Mouse (Mus musculus) hindbrain, embryonic 16.5 days (tissue): ENCODE results near the gene Igtp. TPM values are rescaled to one million over a fixed set of nuclear protein-coding genes. Genes with fewer than 3 reads are reported as not detected.
"Not testable (repeated sequence)": the region's sequence is repeated elsewhere in the genome, so short reads cannot be mapped to it uniquely, and the experiment has no call there.

Source experiments
- ATAC-seq: fragments of 200-750 bp; cut with Nextera tagmentation; 2 replicates; pipeline ENCODE4 v1.8.0; 2017; ENCODE audit warnings: moderate TSS enrichment, moderate library complexity
- H3K27ac ChIP-seq: fragments of 300-500 bp; sonication (generic); 2 replicates; pipeline ENCODE4 v1.5.1; 2014; ENCODE audit warnings: low read depth, mild to moderate bottlenecking, control low read depth, low read length, moderate library complexity
- H3K27me3 ChIP-seq: fragments of 300-500 bp; sonication (generic); replicated peaks from 2 replicates; pipeline ENCODE4 v1.6.1; 2014; ENCODE audit warnings: low read length; ENCODE audit not compliant: control insufficient read depth, insufficient read depth
- H3K36me3 ChIP-seq: fragments of 300-500 bp; sonication (generic); 2 replicates; pipeline ENCODE4 v1.6.1; 2014; ENCODE audit warnings: mild to moderate bottlenecking, low read length, moderate library complexity, mixed read lengths; ENCODE audit not compliant: control insufficient read depth, insufficient read depth
- H3K4me1 ChIP-seq: fragments of 300-500 bp; sonication (generic); 2 replicates; pipeline ENCODE4 v1.6.1; 2014; ENCODE audit warnings: low read depth, low read length; ENCODE audit not compliant: control insufficient read depth, insufficient read depth
- H3K4me2 ChIP-seq: fragments of 300-500 bp; sonication (generic); 2 replicates; pipeline ENCODE4 v1.6.1; 2014; ENCODE audit warnings: mild to moderate bottlenecking, low read length, control low read depth, moderate library complexity
- H3K4me3 ChIP-seq: fragments of 300-500 bp; sonication (generic); 2 replicates; pipeline ENCODE4 v1.5.1; 2014; ENCODE audit warnings: mild to moderate bottlenecking, low read length, control low read depth, moderate library complexity
- H3K9ac ChIP-seq: fragments of 300-500 bp; sonication (generic); 2 replicates; pipeline ENCODE4 v1.6.1; 2014; ENCODE audit warnings: low read depth, mild to moderate bottlenecking, control low read depth, low read length, moderate library complexity
- H3K9me3 ChIP-seq: fragments of 300-500 bp; sonication (generic); 2 replicates; pipeline ENCODE4 v1.6.1; 2014; ENCODE audit warnings: mild to moderate bottlenecking, low read length, moderate library complexity; ENCODE audit not compliant: control insufficient read depth
- WGBS: fragments of 180-500 bp; shearing (Covaris S2); extraction: QIAGEN DNeasy Blood & Tissue Kit; methylation state at CpG from one replicate; pipeline ENCODE4 v1.1.7; 2014; 5-methylcytosine and 5-hydroxymethylcytosine counted together
- polyA plus RNA-seq: library from polyadenylated mRNA; unstranded; fragments of >200 nt; fragmentation: Nextera tagmentation; extraction: Ambion mirVana; gene quantifications from 2 replicates; pipeline ENCODE4 v1.2.1, GENCODE M21; 2015

Gene Igtp
- polyA plus RNA-seq, 1 experiment from 2014 or later = 2.3 TPM

DNA sequence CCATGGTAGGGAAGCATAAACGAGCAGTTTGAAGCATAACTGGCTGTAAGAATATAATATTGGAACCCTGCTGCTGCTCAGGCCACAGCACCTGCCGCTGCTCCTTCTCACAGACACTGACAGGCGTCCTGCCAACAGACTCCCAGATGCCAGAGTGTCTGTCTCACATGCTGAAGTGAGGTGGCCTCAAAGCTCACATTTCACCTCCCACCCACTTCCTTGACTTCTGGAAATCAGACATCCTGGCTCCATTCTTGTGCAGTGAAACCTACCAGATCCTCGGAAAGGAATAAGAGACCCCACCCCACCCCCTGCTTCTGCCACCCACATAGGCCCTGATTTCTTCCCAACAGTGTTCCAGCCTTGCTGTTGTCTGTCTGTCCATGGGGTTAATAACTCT, 24.4 kb downstream of the Igtp start:
- no peak for ATAC-seq
- Histone ChIP-seq H3K4me2 (no peak overlapping the region), H3K36me3 (no peaks in the 10 kb centered on the region), H3K4me3 (no peak overlapping the region), H3K4me1 (no peaks in the 10 kb centered on the region), H3K9me3 (no peaks in the 10 kb centered on the region), H3K27ac (no peak overlapping the region), H3K9ac (no peak overlapping the region), H3K27me3 (no peaks in the 10 kb centered on the region)
- WGBS = 40% methylated on average over 4 of the region's 4 CpGs

DNA sequence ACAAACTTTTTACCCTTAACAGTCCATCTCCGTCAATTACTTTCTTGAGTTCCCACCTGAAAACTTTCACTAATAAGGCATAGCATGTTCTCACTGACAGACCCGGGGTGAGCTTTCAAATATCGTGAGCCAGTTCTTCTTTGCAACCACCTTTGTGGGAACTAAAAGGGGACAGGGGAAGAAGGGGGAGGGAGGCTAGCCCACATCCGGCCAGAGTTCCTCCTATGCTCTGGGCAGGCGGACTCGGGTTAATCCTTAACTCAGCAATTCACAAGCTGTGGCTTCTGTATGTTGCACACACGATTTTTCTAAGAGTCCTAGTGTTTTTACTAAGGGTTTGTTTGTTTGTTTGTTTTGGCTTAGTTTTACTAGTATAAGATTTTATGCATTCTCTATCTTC, 25.0 kb downstream of the Igtp start:
- Histone ChIP-seq H3K4me3 (no peak overlapping the region), H3K4me1 (no peaks in the 10 kb centered on the region), H3K4me2 (no peak overlapping the region), H3K27me3 (no peaks in the 10 kb centered on the region), H3K27ac (no peak overlapping the region), H3K9ac (no peak overlapping the region), H3K9me3 (no peaks in the 10 kb centered on the region), H3K36me3 (no peaks in the 10 kb centered on the region)
- 58% methylated on average over 7 of the region's 7 CpGs for WGBS
- no peak for ATAC-seq

DNA sequence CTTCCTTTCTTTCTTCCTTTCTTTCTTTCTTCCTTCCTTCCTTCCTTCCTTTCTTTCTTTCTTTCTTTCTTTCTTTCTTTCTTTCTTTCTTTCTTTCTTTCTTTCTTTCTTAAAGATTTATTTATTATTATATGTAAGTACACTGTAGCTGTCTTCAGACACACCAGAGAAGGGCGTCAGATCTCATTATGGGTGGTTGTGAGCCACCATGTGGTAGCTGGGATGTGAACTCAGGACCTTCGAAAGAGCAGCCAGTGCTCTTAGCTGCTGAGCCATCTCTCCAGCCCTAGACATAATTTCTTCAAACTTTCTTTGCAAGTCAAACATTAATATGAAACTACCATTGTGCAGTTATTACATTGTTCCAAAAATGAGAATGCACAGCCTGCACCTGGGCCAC, 25.5 kb downstream of the Igtp start:
- 81% methylated on average over 2 of the region's 2 CpGs for WGBS
- not testable (repeated sequence) for H3K36me3 ChIP-seq, H3K27ac ChIP-seq, H3K4me1 ChIP-seq, H3K27me3 ChIP-seq, H3K4me2 ChIP-seq, H3K9ac ChIP-seq, ATAC-seq, H3K9me3 ChIP-seq, H3K4me3 ChIP-seq

DNA sequence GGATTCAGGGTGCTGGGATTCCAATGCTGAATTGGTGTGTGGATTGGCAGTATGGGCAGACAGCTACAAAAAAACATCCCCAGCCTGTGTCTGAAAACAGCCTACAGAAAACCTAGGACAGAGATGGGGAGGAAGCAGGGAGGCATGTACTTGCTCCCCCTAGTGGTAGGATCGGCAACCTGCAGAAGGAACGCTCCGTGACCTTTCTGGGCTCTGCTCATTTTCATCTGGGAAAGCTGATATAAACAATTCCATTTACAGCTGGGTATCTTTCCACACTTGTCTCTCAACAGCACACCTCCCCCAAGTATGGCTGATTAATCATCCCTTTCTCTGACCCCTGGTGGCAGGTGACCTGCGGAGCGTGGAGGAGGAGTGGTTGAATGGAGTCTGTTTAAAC, 26.3 kb downstream of the Igtp start:
- no peak overlapping the region for H3K4me2 ChIP-seq
- H3K4me3 ChIP-seq = no peak overlapping the region
- no peaks in the 10 kb centered on the region for H3K36me3 ChIP-seq
- 3% methylated on average over 5 of the region's 5 CpGs for WGBS
- H3K27ac ChIP-seq = no peak overlapping the region
- H3K4me1 ChIP-seq = no peaks in the 10 kb centered on the region
- H3K9me3 ChIP-seq = no peaks in the 10 kb centered on the region
- no peak for ATAC-seq
- H3K9ac ChIP-seq = no peak overlapping the region
- no peaks in the 10 kb centered on the region for H3K27me3 ChIP-seq

DNA sequence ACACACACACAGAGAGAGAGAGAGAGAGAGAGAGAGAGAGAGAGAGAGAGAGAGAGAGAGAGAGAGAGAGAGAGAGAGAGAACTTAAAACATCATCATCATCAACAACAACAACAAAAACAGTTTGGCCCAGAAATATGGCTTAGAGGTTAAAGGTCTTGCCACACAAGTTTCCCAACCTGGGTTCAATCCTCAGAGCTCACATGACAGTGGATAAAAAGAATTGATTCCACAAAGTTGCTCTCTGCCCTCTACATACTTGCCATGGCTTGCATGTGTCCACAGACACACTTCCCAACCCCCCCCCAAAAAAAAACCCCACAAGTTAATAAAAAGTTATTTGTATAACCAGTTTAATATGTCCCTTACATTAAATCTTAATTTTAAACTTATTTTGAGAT, 27.1 kb downstream of the Igtp start:
- no peaks in the 10 kb centered on the region for H3K27me3 ChIP-seq
- no peaks in the 10 kb centered on the region for H3K4me1 ChIP-seq
- no peak overlapping the region for H3K4me3 ChIP-seq
- H3K9ac ChIP-seq = no peak overlapping the region
- no peak for ATAC-seq
- no peaks in the 10 kb centered on the region for H3K9me3 ChIP-seq
- H3K36me3 ChIP-seq = no peaks in the 10 kb centered on the region
- no peak overlapping the region for H3K4me2 ChIP-seq
- no peak overlapping the region for H3K27ac ChIP-seq

DNA sequence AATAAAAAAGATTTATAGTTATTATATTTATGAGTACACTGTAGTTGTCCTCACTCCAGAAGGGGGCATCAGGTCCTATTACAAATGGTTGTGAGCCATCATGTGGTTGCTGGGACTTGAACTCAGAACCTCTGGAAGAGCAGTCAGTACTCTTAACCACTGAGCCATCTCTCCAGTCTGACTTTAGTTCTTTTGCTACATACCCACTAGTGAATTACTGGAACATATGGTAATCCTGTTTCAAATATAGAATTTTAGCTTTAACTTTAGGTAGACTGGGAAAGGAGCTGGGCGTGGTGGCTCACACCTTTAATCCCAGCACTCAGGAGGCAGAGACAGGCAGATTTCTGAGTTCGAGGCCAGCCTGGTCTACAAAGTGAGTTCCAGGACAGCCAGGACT, 28.7 kb downstream of the Igtp start:
- H3K9ac ChIP-seq, ATAC-seq: not testable (repeated sequence)
- 85% methylated on average over 2 of the region's 2 CpGs for WGBS

DNA sequence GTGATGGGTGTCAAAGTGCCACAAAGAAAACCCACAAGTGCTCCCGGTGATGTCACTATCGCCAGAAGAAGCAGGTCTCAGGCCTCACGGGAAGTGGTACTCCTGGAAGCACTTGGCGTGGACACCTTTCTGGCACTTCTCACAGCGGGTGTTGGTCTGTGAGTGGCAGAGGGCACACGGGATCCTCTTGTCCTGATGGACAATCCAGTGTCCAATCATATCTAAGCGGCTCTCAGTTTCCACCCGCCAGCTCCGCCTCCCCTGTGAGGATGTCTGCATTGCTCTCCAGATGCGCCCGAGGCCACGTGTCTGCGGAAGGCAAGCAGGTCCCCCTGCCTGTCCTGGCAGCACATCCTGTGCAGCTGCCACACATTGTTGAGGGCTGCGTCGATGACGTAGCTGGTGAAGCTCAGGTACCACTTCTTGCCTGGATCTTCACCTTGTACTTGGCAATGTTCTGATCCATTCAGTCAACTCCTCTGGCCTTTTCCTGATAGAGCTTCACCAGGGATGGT, 31.1 kb downstream of the Igtp start:
- H3K9ac ChIP-seq = no peak overlapping the region
- H3K27me3 ChIP-seq = no peaks in the 10 kb centered on the region
- no peaks in the 10 kb centered on the region for H3K9me3 ChIP-seq
- ATAC-seq = no peak
- H3K27ac ChIP-seq = no peak overlapping the region
- 63% methylated on average over 16 of the region's 16 CpGs for WGBS
- H3K4me2 ChIP-seq = no peak overlapping the region
- H3K4me1 ChIP-seq = no peaks in the 10 kb centered on the region
- H3K4me3 ChIP-seq = no peak overlapping the region
- no peaks in the 10 kb centered on the region for H3K36me3 ChIP-seq

More for the DNA sequence above, 28.7 kb downstream of the Igtp start:
- H3K4me2 ChIP-seq, H3K36me3 ChIP-seq, H3K27ac ChIP-seq, H3K4me3 ChIP-seq, H3K9me3 ChIP-seq, H3K27me3 ChIP-seq, H3K4me1 ChIP-seq: not testable (repeated sequence)

DNA sequence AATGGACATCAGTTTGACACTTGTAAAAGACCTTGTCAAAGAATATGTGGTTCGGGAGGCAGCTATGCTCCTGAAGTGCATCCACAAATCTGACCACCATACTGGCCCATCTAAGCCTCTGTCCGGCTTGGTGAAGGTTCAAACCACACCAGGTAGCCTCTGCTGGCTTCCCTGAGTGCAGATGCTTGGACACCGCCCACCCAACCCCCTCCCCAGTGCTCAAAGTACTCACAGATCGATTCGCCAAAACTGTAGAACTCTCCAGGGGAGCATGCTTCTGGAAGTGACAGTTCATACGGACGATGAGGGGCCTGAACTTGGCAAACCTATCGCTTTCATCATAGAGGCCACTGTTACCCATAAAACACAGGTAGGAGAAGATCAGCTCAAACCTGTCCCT, 31.8 kb downstream of the Igtp start:
- no peaks in the 10 kb centered on the region for H3K36me3 ChIP-seq
- no peak overlapping the region for H3K4me3 ChIP-seq
- H3K4me2 ChIP-seq = no peak overlapping the region
- no peaks in the 10 kb centered on the region for H3K9me3 ChIP-seq
- H3K4me1 ChIP-seq = no peaks in the 10 kb centered on the region
- H3K27ac ChIP-seq = no peak overlapping the region
- whole genome bisulfite sequencing = 84% methylated on average over 8 of the region's 8 CpGs
- no peak overlapping the region for H3K9ac ChIP-seq
- no peaks in the 10 kb centered on the region for H3K27me3 ChIP-seq
- ATAC-seq = no peak

DNA sequence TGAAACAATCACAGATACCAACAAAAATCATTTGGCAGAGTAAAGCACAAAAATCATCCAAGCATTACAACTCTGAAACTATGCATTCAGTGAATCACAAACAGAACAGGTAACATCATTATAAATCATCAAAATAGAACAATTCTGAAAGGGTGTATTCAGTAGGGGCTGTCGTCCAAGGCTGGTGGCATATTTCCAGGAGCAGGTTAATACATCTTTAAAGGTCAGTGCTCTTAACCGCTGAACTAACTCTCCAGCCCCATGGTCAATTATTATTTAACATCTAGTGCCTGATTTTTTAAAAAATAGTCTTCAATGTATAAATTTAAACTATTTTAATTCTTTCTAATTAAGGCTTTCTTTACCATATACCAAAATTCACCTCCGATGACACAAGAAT, 35.2 kb downstream of the Igtp start:
- not testable (repeated sequence) for H3K4me2 ChIP-seq, H3K4me3 ChIP-seq, H3K4me1 ChIP-seq, H3K27ac ChIP-seq, ATAC-seq, H3K36me3 ChIP-seq, H3K9me3 ChIP-seq, H3K9ac ChIP-seq, H3K27me3 ChIP-seq
- 82% methylated on average over 3 of the region's 3 CpGs for WGBS

DNA sequence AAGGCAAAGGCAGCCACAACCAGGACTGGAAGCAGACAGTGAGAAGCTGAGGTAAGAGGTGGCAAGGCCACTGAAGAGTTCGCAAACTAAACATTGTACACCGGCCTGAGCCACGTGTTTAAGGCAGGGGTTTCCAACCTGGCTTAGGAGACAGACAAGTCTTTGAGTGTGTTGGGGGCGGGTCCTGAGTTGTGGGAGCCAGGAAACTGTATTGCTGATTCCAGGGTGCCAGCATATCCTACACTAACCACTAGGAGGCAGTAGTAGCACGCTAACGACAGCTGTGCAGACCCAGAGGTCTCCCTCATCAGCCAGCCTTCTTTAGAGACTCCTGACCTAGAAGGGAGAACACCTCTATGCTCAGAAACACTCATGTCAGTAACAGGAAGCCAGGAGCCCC, 35.8 kb downstream of the Igtp start:
- Histone ChIP-seq H3K4me3 (no peak overlapping the region), H3K27ac (no peak overlapping the region), H3K27me3 (no peaks in the 10 kb centered on the region), H3K4me2 (no peak overlapping the region), H3K4me1 (no peaks in the 10 kb centered on the region), H3K9ac (no peak overlapping the region), H3K36me3 (no peaks in the 10 kb centered on the region), H3K9me3 (no peaks in the 10 kb centered on the region)
- 9% methylated on average over 6 of the region's 6 CpGs for WGBS
- ATAC-seq = no peak
